Comparison of ENCODE assay signal across 10 mouse cellular contexts in genomic region chr11:68215206-68215912, GRCm38 (mm10).
A peak's percentile ranks its signal among the peaks of the same experiment; 100 is the strongest.
DNase-seq lines count a peak whose midpoint lies in the region; ATAC-seq lines count a peak whose summit lies in the region.
"Had no signal": no experiment of that assay in that cellular context is flagged by ENCODE, and none has a peak within 500 bp of the region (broad histone marks: within the 10 kb centered on the region; RNA-seq: fewer than 3 reads in every experiment).

No protein-coding gene starts in this region.

- intact Hi-C loops in gastrocnemius, postnatal 36 days (cut with DNase I) = no loop called here

- 5% methylated on average over 6 of the region's 6 CpGs for WGBS in hindbrain, embryonic 13.5 days

- peak; percentile 25 for DNase-seq in right cerebral cortex, postnatal 14 days
- no peak for DNase-seq in right cerebral cortex, adult 2 months (ENCODE audit: low spot score in 2 of 2)
- DNase-seq in lung, postnatal 25 days (ENCODE audit: low spot score) = peak; percentile 35
- no peak for DNase-seq in urinary bladder, postnatal 36 days (ENCODE audit: low spot score in 2 of 2)
- DNase-seq in yolk sac, embryonic 10.5 days (ENCODE audit: low spot score) = no peak
- DNase-seq in gastrocnemius, adult 18-20 months (ENCODE audit: low spot score) = no peak
- DNase-seq in gastrocnemius, postnatal 36 days = no peak

- peaks cover 4% of the 10 kb centered on the region; the same call in 1 of the 2 replicates for H3K36me3 ChIP-seq in hindbrain, embryonic 13.5 days
- H3K36me3 ChIP-seq: liver, embryonic 15.5 days had no signal

- H3K4me3 ChIP-seq in hindbrain, embryonic 13.5 days = no peak overlapping the region
- H3K4me3 ChIP-seq: erythroblast, embryonic 14.5 days; liver, embryonic 15.5 days had no signal

- H3K9me3 ChIP-seq in hindbrain, embryonic 13.5 days = no peaks in the 10 kb centered on the region
- H3K9me3 ChIP-seq: liver, embryonic 15.5 days had no signal

- H3K4me1 ChIP-seq in hindbrain, embryonic 13.5 days (replicated peaks) = peaks cover 64% of the 10 kb centered on the region
- H3K4me1 ChIP-seq: liver, embryonic 15.5 days had no signal

- peak overlapping the region; percentile 84 for H3K27ac ChIP-seq in hindbrain, embryonic 13.5 days
- H3K27ac ChIP-seq: liver, embryonic 15.5 days had no signal

- peak overlapping the region; percentile 26; the same call in 1 of the 2 replicates for H3K9ac ChIP-seq in hindbrain, embryonic 13.5 days
- H3K9ac ChIP-seq: liver, embryonic 15.5 days had no signal

- H3K27me3 ChIP-seq in hindbrain, embryonic 13.5 days = peaks cover 26% of the 10 kb centered on the region; the same call in 1 of the 2 replicates
- H3K27me3 ChIP-seq: liver, embryonic 15.5 days had no signal

- no peak overlapping the region for H3K4me2 ChIP-seq in hindbrain, embryonic 13.5 days
- H3K4me2 ChIP-seq: liver, embryonic 15.5 days had no signal

- peak; percentile 69 for ATAC-seq in hindbrain, embryonic 13.5 days (ENCODE audit: low FRiP score)

Comparison
In these comparisons a context has a peak if more than half of its experiments do, and no peak if none do; other contexts are left out.
1. DNase-seq: peak in right cerebral cortex, postnatal 14 days (single experiment) and lung, postnatal 25 days (single experiment); none in right cerebral cortex, adult 2 months (0 of 2), urinary bladder, postnatal 36 days (0 of 2), yolk sac, embryonic 10.5 days (single experiment), gastrocnemius, adult 18-20 months (single experiment) and gastrocnemius, postnatal 36 days (0 of 2).